Mouse (Mus musculus): Measurements from ENCODE around the gene Slc39a1.
"Not testable (repeated sequence)": the region's sequence is repeated elsewhere in the genome, so short reads cannot be mapped to it uniquely, and the experiment has no call there.

Gene Slc39a1

DNA sequence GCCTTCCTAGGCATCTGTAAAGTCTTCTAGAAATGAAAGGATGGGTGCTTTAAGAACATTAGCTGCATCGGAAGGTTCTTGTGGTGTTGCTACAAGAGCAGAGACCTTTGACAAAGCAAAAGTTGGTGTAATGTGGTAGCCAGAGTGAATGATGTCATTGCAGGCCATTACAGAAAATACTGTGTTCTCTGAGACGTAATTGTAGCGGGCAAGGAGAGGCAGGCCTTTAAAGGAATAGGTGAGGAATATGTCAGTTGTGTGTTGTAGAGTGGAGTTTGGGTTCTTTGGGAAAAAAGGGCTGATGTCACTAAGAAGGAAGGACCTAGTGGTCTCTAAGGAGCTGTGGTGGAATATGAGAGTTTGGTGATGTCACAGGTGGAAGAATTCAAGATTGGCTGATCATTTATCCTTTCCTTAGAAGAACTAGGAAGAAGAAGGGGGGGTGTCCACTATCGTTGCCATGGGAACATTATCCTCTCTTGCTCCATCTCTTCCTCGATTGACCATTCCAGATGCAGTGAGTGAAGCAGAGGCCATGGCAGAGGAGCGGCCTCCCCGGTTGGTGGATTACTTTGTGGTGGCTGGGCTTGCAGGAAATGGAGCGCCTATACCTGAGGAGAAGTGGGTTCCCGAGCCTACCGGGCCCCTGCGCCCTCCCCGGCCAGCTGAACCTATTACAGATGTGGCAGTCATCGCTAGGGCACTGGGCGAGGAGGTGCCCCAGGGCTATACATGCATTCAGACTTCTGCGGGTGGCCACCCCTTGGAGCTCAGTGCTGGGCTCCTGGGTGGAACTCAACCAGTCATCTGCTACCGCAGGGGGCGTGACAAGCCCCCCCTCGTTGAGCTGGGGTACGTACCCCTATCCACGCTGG, 19.2 kb downstream of the Slc39a1 start:
- DNase-seq: no peak

DNA sequence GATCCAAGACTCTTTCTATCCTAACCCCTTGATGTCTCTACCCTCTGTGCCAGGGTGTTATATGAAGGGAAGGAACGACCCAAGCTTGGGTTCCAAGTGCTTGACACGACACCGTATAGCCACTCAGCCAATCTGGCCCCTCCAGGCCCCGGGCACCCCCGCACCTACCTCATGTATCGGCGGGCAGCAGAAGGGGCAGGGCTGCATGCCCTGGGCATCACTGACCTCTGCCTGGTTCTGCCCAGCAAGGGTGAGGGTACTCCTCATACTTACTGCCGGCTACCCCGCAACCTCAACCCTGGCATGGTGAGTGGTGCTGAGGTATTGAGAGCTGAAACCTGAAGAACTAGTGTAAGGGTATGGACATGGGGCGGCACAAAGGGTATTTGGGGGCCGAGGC, 20.2 kb downstream of the Slc39a1 start:
- no peak for DNase-seq

DNA sequence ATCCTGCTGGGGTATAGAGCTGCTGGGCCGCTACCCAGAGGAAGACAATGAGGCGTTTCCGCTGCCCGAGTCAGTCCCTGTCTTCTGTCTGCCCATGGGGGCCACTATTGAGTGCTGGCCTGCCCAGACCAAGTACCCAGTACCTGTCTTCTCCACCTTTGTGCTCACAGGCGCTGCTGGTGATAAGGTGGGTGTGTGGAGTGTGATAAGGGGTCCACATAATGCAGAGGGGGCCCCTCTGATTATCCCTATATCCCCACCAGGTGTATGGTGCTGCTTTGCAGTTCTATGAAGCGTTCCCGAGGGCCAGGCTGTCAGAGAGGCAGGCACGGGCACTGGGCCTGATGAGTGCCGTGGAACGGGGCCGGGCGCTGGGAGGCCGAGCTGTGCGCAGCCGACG, 21.0 kb downstream of the Slc39a1 start:
- no peak for DNase-seq

DNA sequence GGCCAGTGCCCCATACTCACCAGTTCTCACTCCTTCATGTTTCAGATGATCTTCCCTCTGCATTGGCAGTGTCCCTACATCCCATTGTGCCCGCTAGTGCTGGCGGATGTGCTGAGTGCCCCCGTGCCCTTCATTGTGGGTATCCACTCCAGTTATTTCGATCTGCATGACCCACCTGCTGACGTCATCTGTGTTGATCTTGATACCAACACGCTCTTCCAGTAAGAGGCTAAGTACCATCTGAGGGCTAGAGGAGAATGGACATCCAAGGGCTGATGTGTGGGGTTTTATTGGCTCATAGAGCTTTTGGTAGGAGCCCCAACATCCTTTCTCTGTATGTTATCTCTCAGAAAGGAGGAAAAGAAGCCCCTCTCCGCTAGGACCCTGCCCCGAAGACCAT, 22.8 kb downstream of the Slc39a1 start:
- no peak for DNase-seq

DNA sequence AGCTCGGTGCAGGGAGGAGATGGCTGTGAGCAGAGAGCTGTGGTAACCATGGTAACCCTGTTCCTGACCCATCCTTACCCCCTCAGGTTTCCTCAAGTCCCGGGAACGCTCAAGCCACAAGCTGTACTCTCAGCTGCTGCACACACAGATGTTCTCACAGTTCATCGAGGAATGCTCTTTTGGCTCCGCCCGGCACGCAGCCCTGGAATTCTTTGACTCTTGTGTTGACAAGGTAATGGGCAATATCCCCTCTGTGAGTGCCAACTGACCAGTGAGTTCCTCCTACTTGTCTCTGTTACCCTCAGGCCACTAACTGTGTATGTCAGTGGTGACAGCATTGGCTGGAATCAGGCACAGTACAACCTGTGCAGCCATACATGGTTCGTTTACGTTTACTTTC, 24.2 kb downstream of the Slc39a1 start:
- DNase-seq: no peak

DNA sequence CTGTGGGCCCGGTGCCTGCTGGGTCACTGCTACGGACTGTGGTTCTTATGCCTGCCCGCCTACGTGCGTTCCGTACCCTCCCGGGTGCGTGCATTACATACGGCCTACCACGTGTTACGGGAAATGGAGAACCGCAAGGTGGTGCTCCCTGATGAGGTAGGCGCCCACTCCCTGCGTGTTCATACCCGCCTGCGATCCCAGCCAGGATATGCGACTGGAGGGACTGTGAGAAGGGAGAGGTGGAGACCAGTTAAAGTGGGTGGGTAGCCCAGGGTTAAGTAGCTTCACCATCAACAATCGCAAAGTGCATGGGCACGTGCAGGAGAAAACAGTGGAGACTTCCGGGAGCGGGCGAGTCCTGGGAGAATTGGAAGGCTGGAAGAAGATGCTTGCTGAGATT, 25.9 kb downstream of the Slc39a1 start:
- DNase-seq: no peak

DNA sequence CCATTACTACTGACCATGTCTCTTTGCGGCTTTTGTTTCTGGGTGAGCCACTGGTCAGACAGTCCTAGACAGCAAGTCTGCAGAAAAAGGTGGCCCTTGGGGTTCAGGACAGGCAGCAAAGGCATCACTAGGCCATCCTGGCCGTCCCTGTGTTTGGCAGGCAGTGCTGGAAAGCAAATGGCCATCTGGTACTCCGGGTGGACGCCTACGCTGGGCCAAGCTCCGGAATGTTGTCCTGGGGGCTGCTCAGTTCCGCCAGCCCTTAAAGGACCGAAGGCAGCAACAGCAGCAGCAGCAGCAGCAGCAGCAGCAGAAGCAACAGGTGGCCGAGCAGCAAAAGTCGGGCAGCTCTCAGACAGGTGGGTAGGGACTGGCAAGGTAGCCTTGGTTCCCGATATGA, 27.3 kb downstream of the Slc39a1 start:
- DNase-seq: no peak

DNA sequence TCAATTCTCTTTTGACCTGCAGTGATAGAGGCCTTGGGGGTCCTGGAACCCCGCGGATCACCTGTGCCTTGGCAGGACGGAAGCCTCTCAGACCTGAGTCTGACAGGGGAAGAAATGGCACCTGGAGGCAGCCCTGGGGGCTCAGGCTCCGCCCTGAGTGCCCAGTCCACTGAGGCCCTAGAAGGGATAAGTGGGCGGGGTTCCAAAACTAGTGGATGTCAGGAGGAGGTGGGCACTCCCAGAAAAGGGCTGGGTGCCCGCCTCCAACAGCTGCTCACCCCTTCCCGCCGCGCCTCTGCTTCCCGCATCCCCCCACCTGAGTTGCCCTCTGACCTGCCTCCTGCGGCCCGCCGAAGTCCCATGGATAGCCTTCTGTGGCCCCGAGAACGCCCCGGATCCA, 28.9 kb downstream of the Slc39a1 start:
- no peak for DNase-seq

DNA sequence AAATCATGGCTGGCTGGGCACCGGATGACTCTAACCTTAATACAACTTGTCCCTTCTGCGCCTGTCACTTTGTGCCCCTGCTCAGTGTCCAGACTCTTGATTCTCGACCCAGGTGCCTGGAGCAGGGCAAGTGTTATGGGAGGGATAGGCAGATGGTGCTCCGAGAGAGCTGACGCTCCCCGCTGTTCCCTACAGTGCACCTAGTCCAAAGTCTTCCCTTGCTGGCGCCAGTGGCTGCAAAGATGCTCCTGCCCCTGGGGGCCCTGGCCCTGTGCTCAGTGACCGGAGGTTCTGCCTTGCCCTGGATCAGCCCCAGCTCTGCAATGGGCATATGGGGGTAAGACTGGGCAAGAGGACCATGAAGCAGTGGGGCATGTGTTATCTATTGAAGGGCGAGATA, 29.8 kb downstream of the Slc39a1 start:
- DNase-seq: no peak

DNA sequence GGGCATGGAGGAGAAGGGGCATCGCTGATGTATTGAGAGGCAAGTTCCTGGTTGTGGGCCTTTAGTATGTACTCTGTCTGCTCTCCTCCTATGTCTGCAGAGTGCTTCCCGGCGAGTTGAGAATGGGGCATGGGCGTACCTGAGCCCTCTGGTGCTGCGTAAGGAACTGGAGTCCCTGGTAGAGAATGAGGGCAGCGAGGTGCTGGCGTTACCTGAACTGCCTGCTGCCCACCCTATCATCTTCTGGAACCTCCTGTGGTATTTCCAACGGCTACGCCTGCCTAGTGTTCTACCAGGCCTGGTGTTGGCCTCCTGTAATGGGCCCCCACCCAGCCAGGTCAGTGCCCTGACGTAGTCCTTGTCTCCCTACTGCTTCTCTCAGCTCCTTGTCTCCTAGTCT, 30.2 kb downstream of the Slc39a1 start:
- no peak for DNase-seq

DNA sequence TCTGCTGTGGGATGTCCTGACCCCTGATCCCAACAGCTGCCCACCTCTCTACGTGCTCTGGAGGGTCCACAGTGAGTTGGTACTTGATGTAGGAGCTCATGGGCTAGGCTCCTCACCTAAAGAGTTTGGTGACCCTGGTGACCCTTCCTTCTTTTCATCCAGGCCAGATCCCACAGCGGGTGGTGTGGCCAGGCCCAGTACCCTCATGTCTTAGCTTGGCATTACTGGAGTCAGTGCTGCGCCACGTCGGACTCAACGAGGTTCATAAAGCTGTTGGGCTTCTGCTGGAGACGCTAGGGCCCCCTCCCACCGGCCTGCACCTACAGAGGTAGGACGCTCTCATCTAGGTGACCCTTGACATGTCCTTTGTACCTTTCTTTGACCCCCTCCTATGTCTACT, 31.2 kb downstream of the Slc39a1 start:
- DNase-seq: no peak

DNA sequence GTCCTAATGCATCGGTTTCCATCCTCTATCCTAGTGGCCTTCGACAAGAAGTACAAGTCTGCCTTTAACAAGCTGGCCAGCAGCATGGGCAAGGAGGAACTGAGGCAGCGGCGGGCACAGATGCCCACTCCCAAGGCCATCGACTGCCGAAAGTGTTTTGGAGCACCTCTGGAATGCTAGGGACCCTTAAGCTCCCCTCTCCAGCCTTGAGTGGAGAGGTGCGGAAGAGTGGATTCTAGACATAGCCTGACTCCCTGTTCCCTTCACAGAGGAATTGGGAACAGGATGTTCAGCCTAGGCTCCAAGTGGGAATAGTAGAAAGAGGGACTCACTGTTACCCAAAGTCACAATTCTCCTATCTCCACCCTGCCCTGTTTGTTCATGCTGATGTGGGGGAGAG, 31.8 kb downstream of the Slc39a1 start:
- DNase-seq: peak; percentile 21

DNA sequence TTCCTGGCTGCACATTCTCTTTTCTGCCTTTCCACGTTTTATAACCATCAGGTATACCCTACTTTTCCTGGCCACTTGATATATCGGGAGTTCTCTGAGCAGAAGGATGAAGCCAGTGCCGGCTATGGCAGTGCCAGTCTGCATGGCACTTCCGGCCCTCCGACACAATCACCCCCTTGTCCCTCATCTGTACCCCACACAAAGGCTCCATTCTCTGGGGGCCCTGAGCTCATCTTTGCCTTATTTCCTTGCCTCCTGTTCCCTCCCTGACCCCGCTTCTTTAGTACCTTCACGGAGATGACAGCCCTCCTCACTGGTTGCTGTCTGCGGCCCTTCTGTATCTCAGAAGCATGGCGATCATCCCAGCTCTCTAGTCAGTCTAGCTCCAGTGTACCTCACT, 32.7 kb downstream of the Slc39a1 start:
- DNase-seq: no peak

DNA sequence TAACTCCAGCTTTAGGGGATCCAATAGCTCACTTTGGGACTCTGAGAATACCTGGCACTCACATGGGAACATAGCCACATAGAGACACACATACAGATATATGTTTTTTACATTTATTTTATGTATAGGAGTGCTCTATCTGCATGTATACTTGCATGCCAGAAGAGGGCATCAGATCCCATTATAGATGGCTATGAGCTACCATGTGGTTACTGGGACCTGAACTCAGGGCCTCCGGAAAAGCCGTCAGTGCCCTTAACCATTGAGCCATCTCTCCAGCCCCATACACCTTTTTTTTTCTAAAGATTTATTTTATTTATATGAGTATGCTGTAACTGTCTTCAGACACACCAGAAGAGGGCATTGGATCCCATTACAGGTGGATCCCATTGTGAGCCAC, 36.2 kb downstream of the Slc39a1 start:
- no peak for DNase-seq

DNA sequence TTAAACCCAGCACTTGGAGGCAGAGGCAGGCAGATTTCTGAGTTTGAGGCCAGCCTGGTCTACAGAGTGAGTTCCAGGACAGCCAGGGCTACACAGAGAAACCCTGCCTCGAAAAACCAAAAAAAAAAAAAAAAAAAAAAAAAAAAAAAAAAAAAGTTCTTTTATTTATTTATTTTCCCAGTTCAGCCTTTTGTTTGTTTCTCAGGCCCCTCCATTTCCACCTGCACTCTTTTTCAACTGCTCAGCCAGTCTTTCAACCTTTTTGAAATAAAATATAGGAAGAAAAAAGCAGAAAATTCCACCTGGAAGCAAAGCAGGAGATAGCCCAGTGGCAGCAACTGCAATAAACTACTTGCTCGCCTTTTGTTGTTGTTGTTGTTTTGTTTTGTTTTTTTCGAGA, 41.4 kb downstream of the Slc39a1 start:
- not testable (repeated sequence) for DNase-seq

DNA sequence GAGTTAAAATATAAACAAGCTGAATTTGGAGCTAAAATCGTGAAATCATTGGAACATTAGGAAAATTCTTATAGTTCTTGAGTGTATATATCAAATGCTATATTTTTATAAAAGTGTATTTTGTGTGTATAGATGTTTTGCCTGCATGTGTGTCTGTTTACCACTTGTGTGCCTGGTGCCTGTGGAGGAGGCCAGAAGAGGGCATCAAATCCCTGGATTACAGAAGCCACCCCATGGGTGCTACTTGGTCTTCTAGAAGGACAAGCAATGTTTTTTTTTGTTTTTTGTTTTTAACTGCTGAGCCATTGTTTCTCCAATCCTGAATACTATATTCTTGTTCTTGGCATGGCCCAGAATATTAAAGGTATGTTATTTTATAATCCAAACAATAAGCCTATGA, 42.6 kb downstream of the Slc39a1 start:
- no peak for DNase-seq

DNA sequence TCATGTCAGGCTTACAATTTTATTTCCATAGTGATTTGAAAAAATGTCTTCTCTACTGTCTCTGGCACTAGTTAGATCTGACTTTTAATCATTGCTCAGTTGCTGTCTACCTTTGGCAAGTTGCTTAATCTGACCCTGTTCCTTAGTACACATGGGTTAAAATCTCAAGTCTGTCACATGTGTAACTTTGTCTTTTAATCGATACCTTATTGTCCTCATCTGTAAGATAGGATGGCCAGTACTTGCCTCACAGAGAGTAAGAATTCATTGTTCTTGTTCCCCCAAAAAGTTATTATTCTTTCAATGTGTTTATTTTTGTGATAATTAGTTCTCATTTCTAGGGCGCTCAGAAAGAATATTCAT, 44.0 kb downstream of the Slc39a1 start:
- DNase-seq: no peak

DNA sequence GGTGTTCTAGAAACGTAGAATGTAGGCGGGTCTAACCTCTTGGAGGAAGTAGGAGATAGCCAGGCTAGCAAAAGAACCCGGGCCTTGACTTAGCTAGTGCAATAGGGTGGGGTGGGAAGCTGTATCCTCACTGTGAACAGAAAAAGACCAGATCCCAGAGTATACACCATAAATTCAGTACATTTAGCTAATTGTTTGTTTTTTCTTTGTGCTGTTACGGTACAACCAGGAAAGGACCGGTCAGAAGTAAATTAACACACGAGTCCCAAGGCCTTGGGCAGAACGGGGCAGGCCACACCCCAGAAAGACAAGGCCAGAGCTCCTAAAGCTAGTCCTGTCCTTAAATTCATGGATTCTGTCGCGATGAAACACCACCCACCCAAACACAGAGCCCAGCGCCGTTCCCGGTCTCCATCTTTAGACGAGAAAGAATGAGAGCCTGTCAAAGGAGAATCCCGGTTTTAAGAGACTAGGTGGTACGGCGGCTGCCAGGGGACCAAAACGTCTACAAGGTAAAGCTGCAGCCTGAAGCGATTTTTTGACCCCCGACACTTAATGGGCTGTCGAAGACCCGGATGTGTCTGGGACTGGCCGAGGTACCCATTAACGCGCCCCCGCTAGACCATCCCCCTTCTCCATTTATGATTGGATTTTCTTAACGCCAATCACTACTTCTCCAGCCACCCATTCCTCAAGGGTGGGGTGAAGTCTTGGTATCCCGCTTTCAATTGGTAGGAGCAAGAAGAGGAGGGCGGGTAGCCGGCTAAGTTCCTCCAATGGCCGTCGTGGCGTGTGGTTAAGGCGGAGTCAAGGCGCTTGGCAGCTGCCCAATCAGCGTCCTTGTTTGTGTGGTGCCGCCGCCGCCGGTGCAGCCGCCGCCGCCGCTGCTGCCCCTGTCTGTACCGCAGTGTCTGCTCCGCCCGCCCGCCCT, 44.6 kb downstream of the Slc39a1 start, which contains the start of gene Gatad2b:
Gene Gatad2b (plus strand): TSS at position 834 of the 931 bp plus-strand sequence.
- DNase-seq: peak; percentile 99

DNA sequence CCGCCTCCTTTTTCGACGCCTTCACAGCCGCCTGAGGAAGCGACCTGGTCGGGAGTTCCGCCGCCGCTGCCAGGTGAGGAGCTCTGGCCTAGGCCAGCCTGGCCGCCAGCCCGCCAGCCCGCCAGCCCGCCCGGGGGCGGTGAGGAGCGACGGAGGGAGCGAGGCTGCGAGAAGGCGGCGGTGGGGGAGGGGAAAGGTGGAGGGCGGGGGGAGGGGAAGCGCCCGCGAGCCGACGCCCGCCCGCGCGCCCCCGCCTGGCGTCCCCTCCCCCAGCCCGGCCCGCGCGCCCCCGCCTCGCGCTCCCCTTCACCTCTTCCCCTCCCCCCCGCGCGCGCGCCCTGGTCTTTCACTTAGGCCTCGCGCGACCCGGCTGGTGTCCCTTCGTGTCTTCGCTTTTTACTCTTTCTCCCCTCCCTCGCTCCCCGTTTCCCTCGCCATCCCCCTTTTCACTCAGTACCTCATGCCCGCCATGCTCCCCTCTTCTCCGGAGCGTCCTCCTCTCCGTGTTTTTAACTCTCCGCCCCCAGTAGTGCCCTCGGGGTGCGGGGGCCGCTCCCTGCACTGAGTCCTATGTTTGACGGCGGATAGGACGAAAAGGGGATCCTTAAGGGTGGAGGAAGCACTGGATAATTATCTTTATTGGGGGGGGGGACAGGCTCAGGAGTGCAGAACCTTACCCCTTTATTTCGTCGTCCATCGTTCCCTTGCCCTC, 45.5 kb downstream of the Slc39a1 start:
- DNase-seq: peak; percentile 73

DNA sequence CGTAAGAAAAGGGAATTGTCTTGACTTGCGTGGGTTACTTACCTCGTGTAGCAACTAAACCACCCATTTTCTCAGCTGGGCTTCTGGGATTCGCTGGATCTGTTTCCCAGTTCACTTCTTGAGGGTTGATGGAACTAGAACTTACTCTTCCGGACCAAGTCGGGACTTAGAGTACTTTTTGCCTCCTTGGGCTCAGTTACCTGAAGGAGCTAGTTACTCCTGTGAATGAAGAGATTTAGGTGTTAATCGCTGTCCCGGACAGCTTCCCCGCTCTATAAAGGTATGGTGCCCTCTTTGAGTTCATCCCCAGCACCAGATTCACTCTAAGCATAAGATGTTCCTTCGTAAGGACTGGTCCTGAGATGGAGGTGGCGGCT, 46.1 kb downstream of the Slc39a1 start:
- no peak for DNase-seq

DNA sequence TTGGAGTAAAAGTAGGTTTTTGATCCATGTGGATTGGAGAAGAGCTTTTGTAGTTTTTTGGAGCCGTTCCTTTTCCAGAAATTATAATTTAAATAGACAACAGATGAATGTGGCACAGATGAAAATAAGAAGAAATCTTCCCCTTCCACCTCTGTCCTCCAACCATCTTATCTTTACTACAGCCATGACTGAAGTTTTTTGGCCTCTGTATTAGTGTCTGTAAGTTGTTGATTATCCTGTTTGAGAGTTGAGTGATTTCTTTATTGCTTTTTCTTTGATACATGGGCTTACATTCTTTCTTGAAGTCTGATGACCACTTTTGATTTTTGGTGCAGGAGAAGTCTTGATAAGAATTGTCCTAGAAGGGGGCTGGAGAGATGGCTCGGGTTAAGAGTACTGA, 46.7 kb downstream of the Slc39a1 start:
- DNase-seq: no peak

All from lung, postnatal 14 days (tissue).